Mouse (Mus musculus) midbrain, embryonic 10.5 days (tissue): ENCODE results near the gene Tob1. TPM values are rescaled to one million over a fixed set of nuclear protein-coding genes. Genes with fewer than 3 reads are reported as not detected.
A peak's percentile ranks its signal among the peaks of the same experiment; 100 is the strongest.

ENCODE experiments used
- DNase-seq: peaks from one replicate; pipeline ENCODE4 v3.0.0-alpha.2; 2017; ENCODE audit warnings: low spot score
- H3K27ac ChIP-seq: fragments of 300-500 bp; sonication (generic); replicated peaks from 2 replicates; pipeline ENCODE4 v1.5.1; 2016; ENCODE audit warnings: mild to moderate bottlenecking
- H3K27me3 ChIP-seq: fragments of 300-500 bp; sonication (generic); 2 replicates; pipeline ENCODE4 v1.6.1; 2016; ENCODE audit warnings: low read depth, mild to moderate bottlenecking; ENCODE audit not compliant: poor library complexity, severe bottlenecking
- H3K36me3 ChIP-seq: fragments of 300-500 bp; sonication (generic); 2 replicates; pipeline ENCODE4 v1.6.1; 2016; ENCODE audit warnings: mild to moderate bottlenecking, moderate library complexity
- H3K4me1 ChIP-seq: fragments of 300-500 bp; sonication (generic); 2 replicates; pipeline ENCODE4 v1.6.1; 2016
- H3K4me3 ChIP-seq: fragments of 300-500 bp; sonication (generic); 2 replicates; pipeline ENCODE4 v1.5.1; 2016; ENCODE audit warnings: mild to moderate bottlenecking, moderate library complexity
- H3K9me3 ChIP-seq: fragments of 300-500 bp; sonication (generic); replicated peaks from 2 replicates; pipeline ENCODE4 v1.6.1; 2016; ENCODE audit warnings: mild to moderate bottlenecking
- WGBS: fragments of 180-500 bp; shearing (Covaris S2); methylation state at CpG from one replicate; pipeline ENCODE4 v1.1.7; 2016; 5-methylcytosine and 5-hydroxymethylcytosine counted together
- polyA plus RNA-seq: library from polyadenylated mRNA; unstranded; fragments of >200 nt; fragmentation: Nextera tagmentation; extraction: Ambion mirVana; gene quantifications from 2 replicates; pipeline ENCODE4 v1.2.1, GENCODE M21; 2016

Tob1 gene
- polyA plus RNA-seq, result 18.4 and 21.6 TPM in 2 replicates

GRCm38 (mm10) chr11:94211124-94211603 lies at the start of gene Tob1:
Gene Tob1 (plus strand): TSS chr11:94211454.
- Histone ChIP-seq H3K36me3 (peaks cover 23% of the 10 kb centered on the region), H3K27ac (peak within 1 kb of the TSS; percentile 96), H3K4me1 (peaks cover 54% of the 10 kb centered on the region), H3K4me3 (peak within 1 kb of the TSS; percentile 78), H3K9me3 (no peaks in the 10 kb centered on the region), H3K27me3 (no peaks in the 10 kb centered on the region)
- DNase-seq, result peak; percentile 99
- 1% methylated on average over 50 of the region's 55 CpGs for WGBS

- no peaks in the 10 kb centered on the region for H3K27me3 ChIP-seq
- no peak for DNase-seq
- H3K4me1 ChIP-seq, result peaks cover 55% of the 10 kb centered on the region
- H3K36me3 ChIP-seq, result no peaks in the 10 kb centered on the region
- no peaks in the 10 kb centered on the region for H3K9me3 ChIP-seq
- 91% methylated on average over 11 of the region's 11 CpGs for WGBS
- H3K27ac ChIP-seq, result peak overlapping the region; percentile 97
- H3K4me3 ChIP-seq, result no peak overlapping the region
Measured at GRCm38 (mm10) chr11:94161867-94162581, 49.2 kb upstream of the Tob1 start.

GRCm38 (mm10) chr11:94163005-94163767 lies 48.1 kb upstream of the Tob1 start:
- no peak for DNase-seq
- Histone ChIP-seq H3K4me1 (peaks cover 56% of the 10 kb centered on the region), H3K27me3 (no peaks in the 10 kb centered on the region), H3K27ac (peak overlapping the region; percentile 73), H3K4me3 (no peak overlapping the region), H3K9me3 (no peaks in the 10 kb centered on the region), H3K36me3 (no peaks in the 10 kb centered on the region)
- WGBS, result 73% methylated on average over 9 of the region's 9 CpGs

GRCm38 (mm10) chr11:94165745-94166144 lies 45.5 kb upstream of the Tob1 start:
- DNase-seq, result no peak
- Histone ChIP-seq H3K27me3 (no peaks in the 10 kb centered on the region), H3K9me3 (no peaks in the 10 kb centered on the region), H3K36me3 (no peaks in the 10 kb centered on the region), H3K4me3 (no peak overlapping the region), H3K4me1 (peaks cover 32% of the 10 kb centered on the region), H3K27ac (no peak overlapping the region)
- 73% methylated on average over 4 of the region's 4 CpGs for WGBS

GRCm38 (mm10) chr11:94168238-94168637 lies 43.0 kb upstream of the Tob1 start:
- 82% methylated on average over 5 of the region's 5 CpGs for WGBS
- no peaks in the 10 kb centered on the region for H3K27me3 ChIP-seq
- no peak overlapping the region for H3K27ac ChIP-seq
- no peaks in the 10 kb centered on the region for H3K36me3 ChIP-seq
- peaks cover 10% of the 10 kb centered on the region for H3K4me1 ChIP-seq
- no peak overlapping the region for H3K4me3 ChIP-seq
- DNase-seq, result no peak
- H3K9me3 ChIP-seq, result no peaks in the 10 kb centered on the region

- Histone ChIP-seq H3K9me3 (no peaks in the 10 kb centered on the region), H3K27me3 (no peaks in the 10 kb centered on the region), H3K27ac (no peak overlapping the region), H3K4me3 (no peak overlapping the region), H3K4me1 (peaks cover 5% of the 10 kb centered on the region; the same call in 1 of the 2 replicates), H3K36me3 (no peaks in the 10 kb centered on the region)
- 86% methylated on average over 5 of the region's 5 CpGs for WGBS
- no peak for DNase-seq
Measured at GRCm38 (mm10) chr11:94169596-94169995, 41.7 kb upstream of the Tob1 start.

- H3K4me1 ChIP-seq, result peaks cover 14% of the 10 kb centered on the region
- H3K27me3 ChIP-seq, result no peaks in the 10 kb centered on the region
- no peaks in the 10 kb centered on the region for H3K9me3 ChIP-seq
- no peak for DNase-seq
- 90% methylated on average over 5 of the region's 5 CpGs for WGBS
- H3K36me3 ChIP-seq, result no peaks in the 10 kb centered on the region
- H3K27ac ChIP-seq, result 0 out of 2 replicates have a peak overlapping the region, but pooled peaks have one; percentile 17
- H3K4me3 ChIP-seq, result no peak overlapping the region
Measured at GRCm38 (mm10) chr11:94171691-94172090, 39.6 kb upstream of the Tob1 start.

GRCm38 (mm10) chr11:94172186-94172585 lies 39.1 kb upstream of the Tob1 start:
- Histone ChIP-seq H3K27me3 (no peaks in the 10 kb centered on the region), H3K4me1 (peaks cover 14% of the 10 kb centered on the region), H3K9me3 (no peaks in the 10 kb centered on the region), H3K4me3 (no peak overlapping the region), H3K27ac (0 out of 2 replicates have a peak overlapping the region, but pooled peaks have one; percentile 17), H3K36me3 (no peaks in the 10 kb centered on the region)
- WGBS, result 85% methylated on average over 9 of the region's 9 CpGs
- no peak for DNase-seq

- H3K27ac ChIP-seq, result no peak overlapping the region
- DNase-seq, result no peak
- H3K4me3 ChIP-seq, result no peak overlapping the region
- no peaks in the 10 kb centered on the region for H3K36me3 ChIP-seq
- WGBS, result 69% methylated on average over 4 of the region's 4 CpGs
- H3K9me3 ChIP-seq, result no peaks in the 10 kb centered on the region
- H3K27me3 ChIP-seq, result no peaks in the 10 kb centered on the region
- H3K4me1 ChIP-seq, result peaks cover 13% of the 10 kb centered on the region
Measured at GRCm38 (mm10) chr11:94173726-94174146, 37.5 kb upstream of the Tob1 start.

GRCm38 (mm10) chr11:94175288-94175687 lies 36.0 kb upstream of the Tob1 start:
- Histone ChIP-seq H3K4me3 (no peak overlapping the region), H3K36me3 (no peaks in the 10 kb centered on the region), H3K27me3 (no peaks in the 10 kb centered on the region), H3K4me1 (peaks cover 13% of the 10 kb centered on the region), H3K27ac (peak overlapping the region; percentile 33; the same call in 1 of the 2 replicates), H3K9me3 (no peaks in the 10 kb centered on the region)
- WGBS, result 67% methylated on average over 7 of the region's 7 CpGs
- DNase-seq, result no peak

- WGBS, result 55% methylated on average over 8 of the region's 8 CpGs
- Histone ChIP-seq H3K27me3 (no peaks in the 10 kb centered on the region), H3K4me1 (peaks cover 13% of the 10 kb centered on the region), H3K9me3 (no peaks in the 10 kb centered on the region), H3K27ac (peak overlapping the region; percentile 33; the same call in 1 of the 2 replicates), H3K36me3 (no peaks in the 10 kb centered on the region), H3K4me3 (no peak overlapping the region)
- DNase-seq, result no peak
Measured at GRCm38 (mm10) chr11:94175694-94176093, 35.6 kb upstream of the Tob1 start.

- Histone ChIP-seq H3K4me3 (no peak overlapping the region), H3K27me3 (no peaks in the 10 kb centered on the region), H3K4me1 (peaks cover 13% of the 10 kb centered on the region), H3K27ac (0 out of 2 replicates have a peak overlapping the region, but pooled peaks have one; percentile 43), H3K9me3 (no peaks in the 10 kb centered on the region), H3K36me3 (no peaks in the 10 kb centered on the region)
- WGBS, result 80% methylated on average over 15 of the region's 15 CpGs
- no peak for DNase-seq
Measured at GRCm38 (mm10) chr11:94177841-94178585, 33.2 kb upstream of the Tob1 start.
